Mouse (Mus musculus) thymus, postnatal 0 days (tissue): ENCODE results near the gene AL732309.1. TPM values are rescaled to one million over a fixed set of nuclear protein-coding genes. Genes with fewer than 3 reads are reported as not detected.

Source experiments
- DNase-seq: peaks from one replicate; pipeline ENCODE4 v3.0.0-alpha.2; 2015; ENCODE audit warnings: low spot score
- polyA plus RNA-seq: library from polyadenylated mRNA; unstranded; fragments of >200 nt; fragmentation: Nextera tagmentation; extraction: Ambion mirVana; gene quantifications from 2 replicates; pipeline ENCODE4 v1.2.1, GENCODE M21; 2015

AL732309.1 gene
- polyA plus RNA-seq, 1 experiment from 2014 or later: 4.9 TPM

GRCm38 (mm10) chr2:25240310-25240709, 6.4 kb downstream of the AL732309.1 start:
- DNase-seq: no peak

- no peak for DNase-seq
Observed at GRCm38 (mm10) chr2:25239766-25240165, 6.9 kb downstream of the AL732309.1 start.

GRCm38 (mm10) chr2:25238106-25238505, 8.6 kb downstream of the AL732309.1 start:
- DNase-seq: no peak

GRCm38 (mm10) chr2:25237522-25237921, 9.1 kb downstream of the AL732309.1 start:
- DNase-seq: no peak

GRCm38 (mm10) chr2:25236614-25237013, 10.0 kb downstream of the AL732309.1 start, which contains the start of gene Rnf224:
Gene Rnf224, minus strand, starts transcription at chr2:25236787.
- DNase-seq: no peak

GRCm38 (mm10) chr2:25234551-25235220, 12.0 kb downstream of the AL732309.1 start:
- no peak for DNase-seq

GRCm38 (mm10) chr2:25234050-25234449, 12.6 kb downstream of the AL732309.1 start, which contains the start of gene Slc34a3:
Gene Slc34a3, minus strand, starts transcription at chr2:25234364.
- no peak for DNase-seq

- DNase-seq: no peak
Observed at GRCm38 (mm10) chr2:25233421-25233820, 13.2 kb downstream of the AL732309.1 start.

- DNase-seq: no peak
Observed at GRCm38 (mm10) chr2:25231038-25231437, 15.6 kb downstream of the AL732309.1 start.

- no peak for DNase-seq
Observed at GRCm38 (mm10) chr2:25230581-25230980, 16.1 kb downstream of the AL732309.1 start.

- no peak for DNase-seq
Observed at GRCm38 (mm10) chr2:25229582-25229981, 17.1 kb downstream of the AL732309.1 start.

- no peak for DNase-seq
Observed at GRCm38 (mm10) chr2:25228995-25229530, 17.6 kb downstream of the AL732309.1 start.

GRCm38 (mm10) chr2:25228431-25228889, 18.2 kb downstream of the AL732309.1 start:
- DNase-seq: peak; percentile 91

- no peak for DNase-seq
Observed at GRCm38 (mm10) chr2:25227406-25227805, 19.3 kb downstream of the AL732309.1 start.

GRCm38 (mm10) chr2:25226864-25227263, 19.8 kb downstream of the AL732309.1 start:
- DNase-seq: no peak

GRCm38 (mm10) chr2:25225811-25226379, 20.8 kb downstream of the AL732309.1 start:
- DNase-seq: no peak

GRCm38 (mm10) chr2:25224766-25225752, 21.6 kb downstream of the AL732309.1 start:
- peak; percentile 100 for DNase-seq

- no peak for DNase-seq
Observed at GRCm38 (mm10) chr2:25224492-25224765, 22.2 kb downstream of the AL732309.1 start, which contains the start of gene Tubb4b. Gene Tubb4b, minus strand, starts transcription at chr2:25224702.

- DNase-seq: peak; percentile 81
Observed at GRCm38 (mm10) chr2:25223681-25224491, 22.8 kb downstream of the AL732309.1 start.

GRCm38 (mm10) chr2:25221331-25221772, 25.3 kb downstream of the AL732309.1 start:
- DNase-seq: no peak
